Mouse (Mus musculus) cerebellum, adult 18-20 months (tissue): ENCODE measurements around the gene Tmem262.

Source experiments
- DNase-seq, 2 experiments: peaks; one replicate each; pipeline ENCODE4 v3.0.0; 2021

Tmem262 gene

GRCm38 (mm10) chr19:6061021-6061533 lies 18.8 kb upstream of the Tmem262 start, which contains the start of gene Znhit2:
Gene Znhit2 (plus strand): TSS chr19:6061192.
- DNase-seq = peak; percentile 88 to 91

GRCm38 (mm10) chr19:6061641-6062302 lies 18.1 kb upstream of the Tmem262 start:
- DNase-seq = peak; percentile 30 to 53

GRCm38 (mm10) chr19:6062418-6062817 lies 17.4 kb upstream of the Tmem262 start:
- DNase-seq = no peak

DNA sequence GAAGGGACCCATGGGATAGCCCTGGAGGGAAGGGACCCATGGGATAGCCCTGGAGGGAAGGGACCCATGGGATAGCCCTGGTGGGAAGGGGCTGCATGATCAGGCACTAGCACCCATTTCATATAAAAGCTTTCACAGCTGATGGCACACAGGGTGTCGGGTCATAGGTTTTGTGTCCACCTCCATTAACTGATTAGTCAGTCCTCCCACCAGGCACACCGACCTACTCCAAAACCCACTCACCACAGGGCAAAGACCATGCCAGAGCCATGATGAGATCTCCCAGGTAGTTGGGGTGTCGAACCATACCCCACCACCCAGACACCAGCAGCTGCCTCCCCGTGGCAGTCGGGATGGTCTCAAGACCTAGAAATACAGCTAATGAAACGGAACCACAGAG lies 16.8 kb upstream of the Tmem262 start:
- DNase-seq = no peak

- no peak for DNase-seq
Measured at GRCm38 (mm10) chr19:6066571-6066970, 13.3 kb upstream of the Tmem262 start.

GRCm38 (mm10) chr19:6067011-6067723 lies 12.7 kb upstream of the Tmem262 start:
- DNase-seq = peak; percentile 91 to 93

DNA sequence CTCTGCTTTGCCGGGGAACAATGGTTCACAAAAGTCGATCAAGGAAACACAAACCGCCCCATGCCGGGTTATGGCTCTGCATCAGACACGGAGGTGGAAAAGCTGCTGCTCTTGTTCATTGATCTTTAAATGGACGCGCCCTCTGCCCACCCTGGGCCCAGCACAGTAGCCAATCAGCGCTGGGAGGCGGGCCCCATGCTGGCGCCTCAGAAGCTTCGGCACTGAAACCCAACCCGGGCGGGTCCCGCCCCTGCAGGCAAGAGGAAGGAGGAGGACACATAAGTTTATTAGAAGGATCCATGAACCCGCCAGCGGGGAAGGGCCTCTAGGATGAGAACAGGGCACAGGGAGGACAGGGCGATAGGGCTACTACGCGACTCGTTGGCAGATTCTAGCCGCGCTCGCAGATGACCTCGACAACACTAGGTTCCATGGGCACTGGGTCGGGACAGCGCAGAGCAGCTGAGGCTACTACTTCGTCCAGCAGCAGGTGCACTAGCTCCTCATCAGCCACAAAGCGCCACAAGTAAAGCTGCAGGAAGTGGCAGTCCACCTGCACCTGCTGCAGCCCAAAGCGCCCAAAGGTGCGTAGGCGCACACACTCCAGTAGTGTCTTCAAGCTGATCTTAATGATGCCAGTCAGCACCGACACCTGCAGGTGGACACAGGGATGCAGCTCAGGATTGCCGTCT lies 12.0 kb upstream of the Tmem262 start, which contains the start of gene Tm7sf2:
Tm7sf2 (minus strand) TSS at position 650 of the 692 bp plus-strand sequence.
- peak; percentile 85 to 88 for DNase-seq

DNA sequence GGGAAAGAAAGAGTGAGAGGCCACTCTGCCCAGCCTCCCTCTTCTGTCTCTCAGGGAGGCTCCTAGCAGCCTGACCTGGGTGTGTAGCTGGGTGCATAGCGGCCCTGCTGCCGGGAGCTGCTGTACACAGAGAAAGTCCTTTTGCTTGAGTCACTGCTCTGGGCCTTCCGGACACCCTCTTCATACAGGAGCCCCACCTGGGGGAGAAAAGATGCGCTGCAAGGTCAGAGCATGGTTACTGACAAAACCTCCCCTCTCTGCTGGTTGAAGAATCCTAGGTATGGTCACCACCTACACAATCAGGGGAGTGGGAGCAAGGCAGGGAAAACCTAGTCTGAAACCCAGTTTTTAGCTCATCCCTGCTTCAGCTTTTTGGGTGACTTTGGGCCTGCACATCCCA lies 10.9 kb upstream of the Tmem262 start:
- no peak for DNase-seq

- no peak for DNase-seq
Measured at GRCm38 (mm10) chr19:6069851-6070250, 10.0 kb upstream of the Tmem262 start.

DNA sequence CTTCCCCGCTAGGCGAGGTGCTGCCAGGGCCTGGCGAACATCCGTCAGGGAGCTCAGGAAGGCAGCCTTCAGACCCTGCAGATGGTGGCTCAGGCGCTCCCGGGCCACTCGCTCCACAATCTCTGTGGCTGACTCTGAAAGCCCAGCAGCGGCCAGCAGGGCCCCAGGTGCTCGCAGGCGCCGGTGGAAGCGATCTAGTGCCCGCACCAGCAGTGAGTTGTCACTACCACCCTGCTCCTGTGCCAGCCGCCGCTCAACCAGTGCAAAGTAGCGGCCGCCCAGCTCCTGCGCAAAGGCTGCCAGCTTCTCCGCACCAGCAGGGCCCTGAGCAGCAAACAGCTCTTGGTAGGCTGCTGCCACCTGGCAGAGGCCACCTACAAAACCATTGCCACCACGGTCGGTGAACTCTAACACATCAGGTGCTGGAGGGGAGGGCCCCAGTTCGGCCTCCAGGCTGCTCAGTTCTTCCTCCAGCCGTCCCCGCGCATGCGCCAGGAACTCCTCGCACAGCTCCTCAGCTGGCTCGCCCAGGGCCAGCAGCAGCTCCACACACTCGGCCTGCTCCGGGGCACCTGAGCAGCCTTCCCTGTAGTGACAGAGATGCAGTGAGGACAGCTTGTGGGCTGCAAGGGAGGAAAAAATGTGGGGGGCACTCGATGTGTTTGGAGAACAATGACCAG lies 9.1 kb upstream of the Tmem262 start:
- DNase-seq = no peak

DNA sequence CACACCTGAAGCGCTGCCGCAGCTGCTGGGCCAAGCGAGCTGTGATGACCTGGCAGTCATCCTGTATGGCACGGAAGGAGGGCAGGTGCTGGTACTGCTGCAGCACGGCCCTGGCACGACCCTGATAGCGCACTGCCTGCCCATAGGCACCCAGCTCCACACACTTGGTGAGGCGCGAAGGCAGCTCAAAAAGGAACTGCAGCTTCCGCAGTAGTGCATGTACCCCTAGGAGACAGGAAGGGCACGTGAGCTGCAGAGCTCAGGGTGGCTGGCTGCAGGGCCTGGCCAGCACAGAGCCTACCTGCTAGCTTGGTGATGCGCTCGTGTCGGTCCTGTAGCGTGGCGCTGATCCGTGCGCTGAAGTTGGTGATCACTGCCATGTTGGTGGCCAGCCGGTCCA lies 8.6 kb upstream of the Tmem262 start:
- no peak for DNase-seq

- DNase-seq = no peak
Measured at GRCm38 (mm10) chr19:6073889-6074288, 5.9 kb upstream of the Tmem262 start.

DNA sequence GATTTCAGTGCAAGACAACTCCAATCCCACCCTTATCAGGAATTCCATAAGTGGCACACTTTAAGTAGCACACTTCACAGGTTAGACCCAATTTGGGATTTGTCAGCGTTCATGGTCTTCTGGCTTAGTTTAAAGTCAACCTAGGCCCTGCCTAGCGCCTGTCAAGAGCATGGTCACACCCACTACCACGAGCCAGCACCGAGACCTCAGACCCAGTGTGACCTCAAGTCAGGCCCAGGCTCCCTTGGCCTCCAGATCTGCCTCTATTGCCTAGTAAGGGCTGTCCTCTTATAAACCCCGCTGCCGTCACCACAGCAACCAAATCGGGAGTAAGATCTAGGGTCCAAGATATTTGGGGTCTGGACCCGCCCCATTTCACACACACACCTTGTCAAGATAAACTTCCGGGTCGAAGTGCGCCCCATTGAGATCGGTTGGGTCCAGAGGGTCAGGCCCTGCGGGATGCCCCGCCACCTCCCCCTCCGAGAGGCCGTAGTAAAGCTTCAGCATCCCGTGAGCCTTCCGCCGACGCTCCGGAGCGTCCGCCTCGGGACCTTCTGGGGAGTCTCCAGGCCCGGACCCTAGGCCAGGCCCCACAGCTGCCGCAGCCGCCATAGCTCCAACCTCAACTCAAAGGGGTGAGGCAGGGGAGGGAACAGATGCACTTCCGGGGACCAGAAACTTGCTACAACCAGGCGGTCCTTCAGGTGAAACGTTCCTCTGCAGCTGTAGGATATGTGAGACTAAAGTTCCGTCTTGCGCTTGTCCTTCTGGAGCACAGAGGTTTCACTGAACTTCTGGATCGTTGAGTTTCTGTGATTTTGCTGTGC lies 3.1 kb upstream of the Tmem262 start, which contains the start of gene Vps51:
Vps51 (minus strand) TSS at position 668 of the 830 bp plus-strand sequence.
- peak; percentile 85 to 88 for DNase-seq

DNA sequence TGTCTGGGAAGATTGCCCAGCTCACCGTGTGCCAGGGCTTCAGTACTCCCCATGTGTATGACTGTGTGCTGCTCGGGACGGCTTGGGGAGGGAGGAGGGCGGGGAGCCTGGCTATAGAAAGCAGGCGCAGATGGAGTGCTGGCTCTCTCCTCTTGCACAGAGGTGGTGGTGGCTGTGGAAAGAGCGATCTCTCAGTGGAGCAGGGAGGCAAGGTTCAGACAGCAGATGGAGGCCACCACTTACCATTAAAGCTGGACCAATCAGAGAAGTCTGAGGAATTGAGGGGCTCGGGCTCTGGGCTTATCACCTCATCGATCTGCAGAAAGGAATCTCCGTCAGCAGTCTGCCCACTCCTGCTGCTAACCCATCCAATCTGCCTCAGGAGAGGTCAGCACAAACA lies 2.3 kb downstream of the Tmem262 start, which contains the start of gene Gm28374:
Gm28374 (minus strand) TSS at position 101 of the 400 bp plus-strand sequence.
- DNase-seq = no peak

GRCm38 (mm10) chr19:6084478-6085248 lies 4.8 kb downstream of the Tmem262 start, which contains the start of the genes Zfpl1 and Cdca5:
Gene Zfpl1 (minus strand): TSS chr19:6084956.
Gene Cdca5 (plus strand): TSS chr19:6084983.
- peak; percentile 97 to 99 for DNase-seq

- no peak for DNase-seq
Measured at GRCm38 (mm10) chr19:6085417-6085879, 5.6 kb downstream of the Tmem262 start.

- no peak for DNase-seq
Measured at GRCm38 (mm10) chr19:6088841-6089240, 9.0 kb downstream of the Tmem262 start.

GRCm38 (mm10) chr19:6094119-6094518 lies 14.3 kb downstream of the Tmem262 start, which contains the start of gene AC131692.1:
Gene AC131692.1 (plus strand): TSS chr19:6094419.
- DNase-seq = no peak

GRCm38 (mm10) chr19:6097847-6098246 lies 18.0 kb downstream of the Tmem262 start:
- no peak for DNase-seq

DNA sequence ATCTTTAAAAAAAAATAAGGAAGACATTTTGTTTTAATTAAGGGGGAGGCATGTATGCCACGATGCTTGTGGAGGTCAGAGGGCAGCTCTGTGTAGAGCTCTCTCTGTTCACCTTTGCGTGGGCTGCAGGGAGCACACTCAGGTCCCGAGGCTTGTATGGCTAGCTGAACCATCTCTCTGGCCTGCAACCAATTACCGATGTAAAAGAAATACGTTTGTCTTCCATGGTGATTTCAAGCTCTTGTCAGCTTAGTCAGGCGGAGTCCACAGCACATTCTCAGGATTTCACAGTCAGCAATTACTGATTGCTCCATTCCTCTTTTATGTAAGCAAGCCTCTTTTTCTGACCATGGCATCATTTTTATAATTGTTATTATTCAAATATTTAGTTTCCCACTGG lies 21.4 kb downstream of the Tmem262 start:
- no peak for DNase-seq
